Mouse (Mus musculus) E14TG2a.4 (cell line): ENCODE results near the gene Nck2.

Experiments
- CTCF ChIP-seq: conservative IDR thresholded peaks from 2 replicates; pipeline ENCODE4 v1.5.1; 2014; ENCODE audit warnings: low read length
- NANOG ChIP-seq: IDR thresholded peaks from 2 replicates; pipeline ENCODE4 v1.6.1; 2014; ENCODE audit warnings: borderline replicate concordance, low read length, mixed read lengths
- POU5F1 ChIP-seq: IDR thresholded peaks from 2 replicates; pipeline ENCODE4 v1.6.1; 2014; ENCODE audit warnings: low read length, borderline replicate concordance

DNA sequence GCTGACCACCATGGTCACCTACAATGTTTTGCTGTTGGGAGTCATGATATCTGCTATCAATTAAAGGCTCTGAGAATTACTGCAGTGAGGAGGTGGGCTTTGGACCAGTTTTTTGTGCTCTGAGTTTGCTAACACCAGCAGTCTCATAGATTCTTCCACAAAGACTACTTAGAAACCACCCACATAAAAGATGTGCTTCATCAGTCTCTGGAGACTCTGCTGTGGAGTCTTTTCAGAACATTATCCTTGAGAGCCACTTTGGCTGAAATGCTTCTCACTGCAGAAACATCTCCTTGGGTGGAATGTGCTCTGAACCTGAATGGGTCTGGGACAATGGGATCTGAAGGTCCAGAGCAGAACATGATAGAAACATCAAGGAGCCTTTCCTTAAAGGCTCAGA, 153.4 kb downstream of the Nck2 start:
- TF ChIP-seq CTCF (no peak), NANOG (no peak), POU5F1 (no peak)
